Comparison of ENCODE assay signal across 8 mouse cellular contexts in genomic region chr5:134175696-134176095, GRCm38 (mm10). TPM values are rescaled to one million over a fixed set of nuclear protein-coding genes. Genes with fewer than 3 reads are reported as not detected.
A peak's percentile ranks its signal among the peaks of the same experiment; 100 is the strongest.
DNase-seq lines count a peak whose midpoint lies in the region; ATAC-seq lines count a peak whose summit lies in the region.

No protein-coding gene starts in this region.

- DNase-seq in adrenal gland, postnatal 10 days, result peak; percentile 26
- DNase-seq in adrenal gland, adult 2 months, result no peak
- no peak for DNase-seq in lung, postnatal 4 days
- DNase-seq in frontal cortex, postnatal 36 days (ENCODE audit: low spot score in 2 of 2), result no peak
- DNase-seq in layer of hippocampus, postnatal 25 days (ENCODE audit: extremely low spot score in 1 of 2, low spot score in 1 of 2), result no peak

- H3K27me3 ChIP-seq in lung, embryonic 15.5 days, result no peaks in the 10 kb centered on the region
- H3K27me3 ChIP-seq in hindbrain, embryonic 13.5 days, result no peaks in the 10 kb centered on the region; the same call in 1 of the 2 replicates
- H3K27me3 ChIP-seq in midbrain, embryonic 13.5 days, result no peaks in the 10 kb centered on the region

- no peaks in the 10 kb centered on the region for H3K9me3 ChIP-seq in lung, embryonic 15.5 days
- no peaks in the 10 kb centered on the region for H3K9me3 ChIP-seq in hindbrain, embryonic 13.5 days
- H3K9me3 ChIP-seq in midbrain, embryonic 13.5 days, result no peaks in the 10 kb centered on the region

- 12% methylated on average over 10 of the region's 10 CpGs for WGBS in lung, embryonic 15.5 days
- 9% methylated on average over 10 of the region's 10 CpGs for WGBS in hindbrain, embryonic 13.5 days
- 10% methylated on average over 10 of the region's 10 CpGs for whole genome bisulfite sequencing in midbrain, embryonic 13.5 days

- ATAC-seq in lung, embryonic 15.5 days (ENCODE audit: borderline replicate concordance, extremely low read depth, low FRiP score, low TSS enrichment), result no peak
- ATAC-seq in hindbrain, embryonic 13.5 days (ENCODE audit: low FRiP score), result no peak
- ATAC-seq in midbrain, embryonic 13.5 days, result no peak

- H3K4me3 ChIP-seq in lung, embryonic 15.5 days, result peak overlapping the region; percentile 84
- H3K4me3 ChIP-seq in hindbrain, embryonic 13.5 days, result peak overlapping the region; percentile 94
- peak overlapping the region; percentile 95 for H3K4me3 ChIP-seq in midbrain, embryonic 13.5 days (replicated peaks)

- peaks cover 14% of the 10 kb centered on the region for H3K4me1 ChIP-seq in lung, embryonic 15.5 days
- H3K4me1 ChIP-seq in hindbrain, embryonic 13.5 days (replicated peaks), result peaks cover 10% of the 10 kb centered on the region
- H3K4me1 ChIP-seq in midbrain, embryonic 13.5 days (replicated peaks), result peaks cover 14% of the 10 kb centered on the region

- H3K4me2 ChIP-seq in lung, embryonic 15.5 days, result peak overlapping the region; percentile 81
- H3K4me2 ChIP-seq in hindbrain, embryonic 13.5 days, result peak overlapping the region; percentile 91
- peak overlapping the region; percentile 89 for H3K4me2 ChIP-seq in midbrain, embryonic 13.5 days (replicated peaks)

- no peaks in the 10 kb centered on the region for H3K36me3 ChIP-seq in lung, embryonic 15.5 days
- H3K36me3 ChIP-seq in hindbrain, embryonic 13.5 days, result peaks cover 13% of the 10 kb centered on the region; the same call in 1 of the 2 replicates
- peaks cover 6% of the 10 kb centered on the region; the same call in 1 of the 2 replicates for H3K36me3 ChIP-seq in midbrain, embryonic 13.5 days

- peak overlapping the region; percentile 55 for H3K9ac ChIP-seq in lung, embryonic 15.5 days
- peak overlapping the region; percentile 80 for H3K9ac ChIP-seq in hindbrain, embryonic 13.5 days
- H3K9ac ChIP-seq in midbrain, embryonic 13.5 days (replicated peaks), result peak overlapping the region; percentile 74

- peak overlapping the region; percentile 65 for H3K27ac ChIP-seq in lung, embryonic 15.5 days
- H3K27ac ChIP-seq in hindbrain, embryonic 13.5 days, result peak overlapping the region; percentile 84
- H3K27ac ChIP-seq in midbrain, embryonic 13.5 days, result peak overlapping the region; percentile 44; the same call in 1 of the 2 replicates

RNA-seq across cellular contexts. Expression of gene Rcc1l, which starts 0.9 kb away (rescaled TPM):
- total RNA-seq in adrenal gland, postnatal 10 days (2021), result 10 to 100 TPM; 26.6 to 29.4 TPM
- total RNA-seq in adrenal gland, adult 2 months (2021), result 10 to 100 TPM; 20.8 to 32.3 TPM
- 23.8 and 25.2 TPM in 2 replicates for polyA plus RNA-seq in adrenal gland, adult 2 months (2012; rRNA removed)
- polyA plus RNA-seq in lung, embryonic 15.5 days (2015; fragmentation: Nextera tagmentation; extraction: Ambion mirVana), result 30.2 and 30.3 TPM in 2 replicates
- polyA plus RNA-seq in hindbrain, embryonic 13.5 days (2015; fragmentation: Nextera tagmentation; extraction: Ambion mirVana), result 19.9 and 20.4 TPM in 2 replicates
- polyA plus RNA-seq in midbrain, embryonic 13.5 days (2015; fragmentation: Nextera tagmentation; extraction: Ambion mirVana), result 18.4 and 20.8 TPM in 2 replicates
- 10 to 100 TPM; 14.0 to 15.7 TPM for total RNA-seq in layer of hippocampus, postnatal 25 days (2021)

RNA-seq across cellular contexts. Expression of gene Gtf2ird2, which starts 8.1 kb away (rescaled TPM):
- 10 to 100 TPM in 1 of 2 experiments, 1 to 10 TPM in 1; 7.4 to 12.0 TPM for total RNA-seq in adrenal gland, postnatal 10 days (2021)
- 10 to 100 TPM in 1 of 2 experiments, 1 to 10 TPM in 1; 8.8 to 10.7 TPM for total RNA-seq in adrenal gland, adult 2 months (2021)
- polyA plus RNA-seq in adrenal gland, adult 2 months (2012; rRNA removed), result 5.2 and 5.3 TPM in 2 replicates
- polyA plus RNA-seq in lung, embryonic 15.5 days (2015; fragmentation: Nextera tagmentation; extraction: Ambion mirVana), result 7.6 and 10.1 TPM in 2 replicates
- 12.8 and 14.1 TPM in 2 replicates for polyA plus RNA-seq in hindbrain, embryonic 13.5 days (2015; fragmentation: Nextera tagmentation; extraction: Ambion mirVana)
- 15.1 and 15.7 TPM in 2 replicates for polyA plus RNA-seq in midbrain, embryonic 13.5 days (2015; fragmentation: Nextera tagmentation; extraction: Ambion mirVana)
- 10 to 100 TPM; 14.8 to 15.4 TPM for total RNA-seq in layer of hippocampus, postnatal 25 days (2021)

RNA-seq across cellular contexts. Expression of gene Ncf1, which starts 53.7 kb away (rescaled TPM):
- 10 to 100 TPM in 1 of 2 experiments, 1 to 10 TPM in 1; 8.4 to 10.2 TPM for total RNA-seq in adrenal gland, postnatal 10 days (2021)
- 1 to 10 TPM; 8.9 to 9.2 TPM for total RNA-seq in adrenal gland, adult 2 months (2021)
- polyA plus RNA-seq in adrenal gland, adult 2 months (2012; rRNA removed), result 15.7 and 16.9 TPM in 2 replicates
- polyA plus RNA-seq in lung, embryonic 15.5 days (2015; fragmentation: Nextera tagmentation; extraction: Ambion mirVana), result 6.9 and 7.8 TPM in 2 replicates
- 2.3 and 3.5 TPM in 2 replicates for polyA plus RNA-seq in hindbrain, embryonic 13.5 days (2015; fragmentation: Nextera tagmentation; extraction: Ambion mirVana)
- 1.6 and 2.3 TPM in 2 replicates for polyA plus RNA-seq in midbrain, embryonic 13.5 days (2015; fragmentation: Nextera tagmentation; extraction: Ambion mirVana)
- total RNA-seq in layer of hippocampus, postnatal 25 days (2021), result 1 to 10 TPM; 5.5 to 7.8 TPM
